Mouse (Mus musculus) limb, embryonic 12.5 days (tissue): Measurements from ENCODE around the gene Dctn3. TPM values are rescaled to one million over a fixed set of nuclear protein-coding genes. Genes with fewer than 3 reads are reported as not detected.
"Not testable (repeated sequence)": the region's sequence is repeated elsewhere in the genome, so short reads cannot be mapped to it uniquely, and the experiment has no call there.

Experiments
- ATAC-seq: fragments of 200-750 bp; cut with Nextera tagmentation; 2 replicates; pipeline ENCODE4 v1.8.0; 2017; ENCODE audit warnings: low read depth, moderate TSS enrichment; ENCODE audit not compliant: insufficient number of reproducible peaks, insufficient read depth, low FRiP score, low TSS enrichment
- H3K27ac ChIP-seq: fragments of 300-500 bp; sonication (generic); 2 replicates; pipeline ENCODE4 v1.5.1; 2016; ENCODE audit warnings: mild to moderate bottlenecking, moderate library complexity
- H3K27me3 ChIP-seq: fragments of 300-500 bp; sonication (generic); 2 replicates; pipeline ENCODE4 v1.6.1; 2016; ENCODE audit warnings: mild to moderate bottlenecking, moderate library complexity
- H3K36me3 ChIP-seq: fragments of 300-500 bp; sonication (generic); 2 replicates; pipeline ENCODE4 v1.6.1; 2016; ENCODE audit warnings: mild to moderate bottlenecking, moderate library complexity
- H3K4me1 ChIP-seq: fragments of 300-500 bp; sonication (generic); replicated peaks from 2 replicates; pipeline ENCODE4 v1.6.1; 2016
- H3K4me2 ChIP-seq: fragments of 300-500 bp; sonication (generic); 2 replicates; pipeline ENCODE4 v1.6.1; 2016; ENCODE audit warnings: mild to moderate bottlenecking, moderate library complexity
- H3K4me3 ChIP-seq: fragments of 300-500 bp; sonication (generic); replicated peaks from 2 replicates; pipeline ENCODE4 v1.5.1; 2016; ENCODE audit warnings: mild to moderate bottlenecking
- H3K9ac ChIP-seq: fragments of 300-500 bp; sonication (generic); replicated peaks from 2 replicates; pipeline ENCODE4 v1.6.1; 2016; ENCODE audit warnings: mild to moderate bottlenecking, moderate library complexity
- H3K9me3 ChIP-seq: fragments of 300-500 bp; sonication (generic); 2 replicates; pipeline ENCODE4 v1.6.1; 2016; ENCODE audit warnings: mild to moderate bottlenecking, moderate library complexity
- WGBS: fragments of 180-500 bp; shearing (Covaris S2); methylation state at CpG from one replicate; pipeline ENCODE4 v1.1.7; 2016; 5-methylcytosine and 5-hydroxymethylcytosine counted together
- polyA plus RNA-seq: library from polyadenylated mRNA; unstranded; fragments of >200 nt; fragmentation: Nextera tagmentation; extraction: Ambion mirVana; gene quantifications from 2 replicates; pipeline ENCODE4 v1.2.1, GENCODE M21; 2016

Gene Dctn3
- polyA plus RNA-seq, 1 experiment from 2014 or later = 104 TPM

- ATAC-seq = no peak
- Histone ChIP-seq H3K4me1 (peaks cover 30% of the 10 kb centered on the region), H3K9me3 (no peaks in the 10 kb centered on the region), H3K4me3 (peak overlapping the region; percentile 80), H3K27me3 (peaks cover 12% of the 10 kb centered on the region), H3K36me3 (peaks cover 28% of the 10 kb centered on the region), H3K9ac (peak overlapping the region; percentile 92), H3K4me2 (peak overlapping the region; percentile 85), H3K27ac (peak overlapping the region; percentile 31; the same call in 1 of the 2 replicates)
- 73% methylated on average over 16 of the region's 16 CpGs for WGBS
Measured at GRCm38 (mm10) chr4:41711705-41712375, 11.1 kb downstream of the Dctn3 start.

DNA sequence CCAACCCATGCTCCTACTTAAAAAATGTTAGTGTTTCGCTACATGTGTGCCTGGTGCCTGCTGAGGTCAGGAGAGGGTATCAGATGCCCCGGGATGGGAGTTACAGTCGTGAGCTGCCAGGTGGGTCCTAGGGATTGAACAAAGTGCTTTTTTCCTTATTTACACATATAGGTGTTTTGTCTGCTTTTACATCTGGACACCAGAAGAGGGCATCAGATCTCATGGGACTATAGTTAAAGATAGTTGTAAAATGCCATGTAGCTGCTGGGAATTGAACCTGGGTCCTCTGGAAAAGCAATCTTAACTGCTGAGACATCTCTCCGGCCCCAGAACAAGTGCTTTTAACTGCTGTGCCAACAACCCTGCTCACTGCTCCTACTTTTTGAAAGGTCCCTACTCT is 12.7 kb downstream of the Dctn3 start:
- no peak for ATAC-seq
- Histone ChIP-seq H3K27ac (no peak overlapping the region), H3K4me3 (no peak overlapping the region), H3K4me1 (peaks cover 31% of the 10 kb centered on the region), H3K9ac (no peak overlapping the region), H3K27me3 (peaks cover 28% of the 10 kb centered on the region), H3K36me3 (peaks cover 17% of the 10 kb centered on the region; the same call in 1 of the 2 replicates), H3K4me2 (no peak overlapping the region), H3K9me3 (no peaks in the 10 kb centered on the region)
- 64% methylated on average over 4 of the region's 4 CpGs for WGBS

GRCm38 (mm10) chr4:41708192-41708745 is 14.7 kb downstream of the Dctn3 start:
- peaks cover 17% of the 10 kb centered on the region; the same call in 1 of the 2 replicates for H3K36me3 ChIP-seq
- H3K4me3 ChIP-seq = no peak overlapping the region
- no peak overlapping the region for H3K27ac ChIP-seq
- H3K4me2 ChIP-seq = no peak overlapping the region
- H3K9me3 ChIP-seq = no peaks in the 10 kb centered on the region
- WGBS = 46% methylated on average over 8 of the region's 8 CpGs
- H3K27me3 ChIP-seq = peaks cover 46% of the 10 kb centered on the region
- peaks cover 40% of the 10 kb centered on the region for H3K4me1 ChIP-seq
- ATAC-seq = no peak
- no peak overlapping the region for H3K9ac ChIP-seq

- H3K9me3 ChIP-seq = no peaks in the 10 kb centered on the region
- peak overlapping the region; percentile 27; the same call in 1 of the 2 replicates for H3K4me2 ChIP-seq
- peak; percentile 29; the same call in 1 of the 2 replicates for ATAC-seq
- H3K27ac ChIP-seq = no peak overlapping the region
- no peak overlapping the region for H3K4me3 ChIP-seq
- 2% methylated on average over 13 of the region's 13 CpGs for WGBS
- peaks cover 32% of the 10 kb centered on the region for H3K4me1 ChIP-seq
- H3K36me3 ChIP-seq = peaks cover 14% of the 10 kb centered on the region; the same call in 1 of the 2 replicates
- H3K9ac ChIP-seq = no peak overlapping the region
- H3K27me3 ChIP-seq = peaks cover 51% of the 10 kb centered on the region
Measured at GRCm38 (mm10) chr4:41707011-41707535, 15.9 kb downstream of the Dctn3 start.

DNA sequence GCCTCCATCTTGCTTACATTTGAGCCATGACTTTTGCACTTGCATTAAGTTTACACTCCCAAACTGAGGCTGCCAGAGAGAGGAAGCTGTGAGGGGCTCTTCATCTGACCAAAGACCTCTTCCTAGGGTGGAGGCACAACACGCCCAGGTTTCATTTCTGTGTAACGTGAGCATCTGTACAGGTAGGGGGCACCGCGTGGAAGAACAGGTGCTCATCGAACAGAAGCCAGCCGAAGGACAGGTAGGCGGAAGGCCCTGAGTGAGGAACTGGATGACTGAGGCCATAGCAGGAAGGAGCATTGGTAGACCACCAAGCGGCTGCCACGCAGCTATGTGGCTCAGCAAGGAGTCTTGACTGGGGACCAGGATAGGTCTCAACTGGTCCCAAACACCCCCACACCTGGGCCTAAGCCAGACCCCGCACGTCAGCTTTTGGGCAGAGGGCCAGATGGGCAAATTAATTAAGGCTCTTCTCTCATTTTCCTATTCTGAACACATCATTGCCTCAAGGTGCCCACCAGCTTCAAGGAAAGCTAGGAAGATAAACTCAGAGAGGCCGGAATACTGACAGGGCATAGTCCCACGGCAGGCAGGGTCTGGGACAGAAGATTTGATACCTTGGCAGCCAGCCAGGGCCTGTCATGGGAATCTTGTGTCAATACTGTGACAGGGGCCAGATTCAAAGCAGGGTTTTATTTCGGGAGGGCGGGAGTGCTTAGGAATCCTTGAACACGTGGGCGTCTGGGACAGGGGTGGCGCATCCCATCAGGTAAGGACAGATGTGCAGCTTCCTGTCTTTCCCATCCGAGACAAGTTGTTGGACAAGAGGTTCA is 16.8 kb downstream of the Dctn3 start:
- peaks cover 7% of the 10 kb centered on the region; the same call in 1 of the 2 replicates for H3K36me3 ChIP-seq
- H3K27ac ChIP-seq = no peak overlapping the region
- no peak overlapping the region for H3K4me3 ChIP-seq
- H3K27me3 ChIP-seq = peaks cover 51% of the 10 kb centered on the region
- no peak overlapping the region for H3K9ac ChIP-seq
- no peaks in the 10 kb centered on the region for H3K9me3 ChIP-seq
- H3K4me2 ChIP-seq = no peak overlapping the region
- no peak for ATAC-seq
- WGBS = 73% methylated on average over 19 of the region's 19 CpGs
- peaks cover 23% of the 10 kb centered on the region for H3K4me1 ChIP-seq

GRCm38 (mm10) chr4:41704651-41705050 is 18.3 kb downstream of the Dctn3 start:
- peaks cover 51% of the 10 kb centered on the region for H3K27me3 ChIP-seq
- WGBS = 6% methylated on average over 5 of the region's 5 CpGs
- ATAC-seq = no peak

DNA sequence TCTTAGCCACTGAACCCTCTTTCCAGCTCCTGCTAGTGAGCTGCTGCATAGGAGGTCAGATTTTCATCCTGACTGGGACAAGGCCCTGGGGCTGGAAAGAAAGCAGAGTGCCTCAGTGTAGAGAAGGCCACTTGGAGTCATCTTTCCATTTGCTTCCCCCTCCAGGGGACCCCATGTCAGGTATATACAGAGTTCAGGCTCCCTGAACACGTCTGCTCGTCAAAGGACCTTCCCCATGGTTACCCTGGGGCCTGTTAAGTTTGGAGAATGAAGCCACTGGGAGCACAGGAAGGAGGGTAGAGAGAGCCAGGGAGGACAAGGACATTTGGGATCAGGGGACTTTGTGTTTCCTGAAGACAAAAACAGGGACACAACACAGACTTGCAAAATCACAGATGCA is 20.7 kb downstream of the Dctn3 start:
- not testable (repeated sequence) for H3K4me3 ChIP-seq, H3K9me3 ChIP-seq, H3K4me2 ChIP-seq, H3K27ac ChIP-seq, ATAC-seq, H3K9ac ChIP-seq, H3K36me3 ChIP-seq
- Histone ChIP-seq H3K4me1 (peaks cover 22% of the 10 kb centered on the region), H3K27me3 (peaks cover 54% of the 10 kb centered on the region)
- WGBS = 60% methylated on average over 2 of the region's 2 CpGs

More at GRCm38 (mm10) chr4:41704651-41705050, 18.3 kb downstream of the Dctn3 start:
- H3K27ac ChIP-seq = no peak overlapping the region
- no peak overlapping the region for H3K4me3 ChIP-seq
- H3K4me2 ChIP-seq = no peak overlapping the region
- H3K9ac ChIP-seq = no peak overlapping the region
- H3K36me3 ChIP-seq = no peaks in the 10 kb centered on the region
- H3K9me3 ChIP-seq = no peaks in the 10 kb centered on the region
- peaks cover 22% of the 10 kb centered on the region for H3K4me1 ChIP-seq

DNA sequence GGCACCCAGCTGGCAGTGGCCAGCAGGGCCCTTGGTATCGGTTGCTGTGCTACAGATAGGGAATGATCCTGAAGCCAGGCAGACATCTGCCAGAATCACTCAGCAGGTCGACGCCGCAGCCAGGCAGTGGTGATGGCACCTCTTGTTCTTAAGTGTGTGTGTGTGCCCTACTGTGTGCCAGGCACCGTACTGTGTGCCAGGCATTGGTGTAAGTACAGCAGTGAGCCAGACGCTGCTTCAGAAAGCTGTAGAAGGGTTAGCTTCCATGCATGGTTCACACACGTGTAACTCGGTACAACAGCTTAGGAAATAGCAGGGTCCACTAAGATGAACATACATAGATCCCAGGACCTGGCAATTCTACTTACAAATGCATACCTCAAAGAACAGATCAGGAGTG is 22.7 kb downstream of the Dctn3 start:
- WGBS = 70% methylated on average over 6 of the region's 8 CpGs
- H3K9ac ChIP-seq, H3K27ac ChIP-seq, ATAC-seq, H3K4me3 ChIP-seq, H3K9me3 ChIP-seq, H3K4me2 ChIP-seq, H3K36me3 ChIP-seq: not testable (repeated sequence)
- Histone ChIP-seq H3K27me3 (peaks cover 39% of the 10 kb centered on the region), H3K4me1 (peaks cover 13% of the 10 kb centered on the region)

- H3K4me3 ChIP-seq, ATAC-seq, H3K27ac ChIP-seq, H3K9me3 ChIP-seq, H3K9ac ChIP-seq, H3K36me3 ChIP-seq: not testable (repeated sequence)
- H3K4me1 ChIP-seq = peaks cover 11% of the 10 kb centered on the region
- WGBS = 75% methylated on average over 10 of the region's 10 CpGs
- peaks cover 34% of the 10 kb centered on the region for H3K27me3 ChIP-seq
- H3K4me2 ChIP-seq = peak within 1 kb of the TSS; percentile 42; the same call in 1 of the 2 replicates
Measured at GRCm38 (mm10) chr4:41699783-41700182, 23.2 kb downstream of the Dctn3 start, which contains the start of gene Il11ra1. TSS of gene Il11ra1 (plus strand) at chr4:41699989.

DNA sequence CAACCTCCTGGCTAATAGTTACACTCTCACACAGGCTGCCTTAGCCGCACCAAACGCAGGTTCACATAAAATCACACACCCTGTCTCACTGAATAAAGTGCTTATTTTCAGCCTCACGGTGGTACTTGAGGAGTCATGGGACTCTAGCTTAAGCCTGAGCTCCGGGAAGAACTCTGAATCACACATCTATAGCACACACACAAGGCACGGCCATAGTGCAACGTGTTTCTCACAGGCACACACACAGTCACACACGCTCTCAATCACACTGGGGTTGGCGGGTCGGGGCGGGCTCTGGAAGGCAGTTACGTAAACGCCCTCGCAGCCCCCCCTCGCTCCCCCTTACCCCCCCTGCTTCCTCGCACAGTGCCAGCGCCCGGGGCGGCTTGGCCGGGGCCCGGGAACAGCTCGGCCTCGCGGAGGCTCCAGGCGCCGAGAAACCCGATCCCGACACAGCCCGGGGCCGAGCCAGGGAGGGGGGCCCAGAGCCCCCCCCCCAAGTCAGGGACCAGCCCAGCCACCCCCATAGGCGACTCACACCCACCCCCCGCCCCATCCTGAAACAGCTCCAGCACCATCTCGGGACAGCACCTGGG is 24.5 kb downstream of the Dctn3 start:
- not testable (repeated sequence) for H3K9ac ChIP-seq, H3K4me1 ChIP-seq, H3K36me3 ChIP-seq, ATAC-seq, H3K4me3 ChIP-seq, H3K27ac ChIP-seq, H3K9me3 ChIP-seq
- WGBS = 3% methylated on average over 21 of the region's 32 CpGs
- peak overlapping the region; percentile 42 for H3K4me2 ChIP-seq
- peaks cover 25% of the 10 kb centered on the region for H3K27me3 ChIP-seq
